Mouse (Mus musculus) megakaryocyte, embryonic 14.5 days (primary cell): ENCODE measurements around the gene Gab3. TPM values are rescaled to one million over a fixed set of nuclear protein-coding genes. Genes with fewer than 3 reads are reported as not detected.

ENCODE experiments used
- H3K27me3 ChIP-seq: replicated peaks from 2 replicates; pipeline ENCODE3; 2012; ENCODE audit warnings: inconsistent platforms
- H3K36me3 ChIP-seq: replicated peaks from 2 replicates; pipeline ENCODE3; 2012; ENCODE audit warnings: low read length, inconsistent platforms, mixed read lengths
- H3K4me1 ChIP-seq: 2 replicates; pipeline ENCODE4 v1.6.1; 2012; ENCODE audit warnings: inconsistent platforms
- H3K4me3 ChIP-seq: replicated peaks from 2 replicates; pipeline ENCODE3; 2012; ENCODE audit warnings: moderate library complexity, mild to moderate bottlenecking, inconsistent platforms
- H3K9me3 ChIP-seq: 2 replicates; pipeline ENCODE4 v1.6.1; 2012; ENCODE audit warnings: inconsistent platforms
- FLI1 ChIP-seq: IDR thresholded peaks from 2 replicates; pipeline ENCODE4 v1.6.1; 2012; ENCODE audit warnings: low read length, inconsistent platforms, mixed read lengths
- GATA1 ChIP-seq: IDR thresholded peaks from 3 replicates; pipeline ENCODE4 v1.6.1; 2012; ENCODE audit warnings: mixed read lengths, low read length, inconsistent platforms, borderline replicate concordance
- polyA plus RNA-seq: library from polyadenylated mRNA; stranded (reverse); fragments of >175 nt; gene quantifications from 2 replicates; pipeline ENCODE4 v1.2.3, GENCODE M21; 2012; ENCODE audit warnings: low replicate concordance; ENCODE audit not compliant: insufficient read depth

Gab3 gene
- 0.41 TPM in 1 of 2 replicates, not detected in the other for polyA plus RNA-seq

GRCm38 (mm10) chrX:75084774-75085508, at the start of gene Gab3:
Gab3 (minus strand) TSS chrX:75085458.
- H3K4me1 ChIP-seq: peaks cover 7% of the 10 kb centered on the region; the same call in 1 of the 2 replicates
- H3K9me3 ChIP-seq: no peaks in the 10 kb centered on the region
- no peaks in the 10 kb centered on the region for H3K36me3 ChIP-seq
- TF ChIP-seq GATA1: no peak
- no peak for TF ChIP-seq FLI1
- H3K4me3 ChIP-seq: peak within 1 kb of the TSS; percentile 95
- H3K27me3 ChIP-seq: peaks cover 5% of the 10 kb centered on the region

DNA sequence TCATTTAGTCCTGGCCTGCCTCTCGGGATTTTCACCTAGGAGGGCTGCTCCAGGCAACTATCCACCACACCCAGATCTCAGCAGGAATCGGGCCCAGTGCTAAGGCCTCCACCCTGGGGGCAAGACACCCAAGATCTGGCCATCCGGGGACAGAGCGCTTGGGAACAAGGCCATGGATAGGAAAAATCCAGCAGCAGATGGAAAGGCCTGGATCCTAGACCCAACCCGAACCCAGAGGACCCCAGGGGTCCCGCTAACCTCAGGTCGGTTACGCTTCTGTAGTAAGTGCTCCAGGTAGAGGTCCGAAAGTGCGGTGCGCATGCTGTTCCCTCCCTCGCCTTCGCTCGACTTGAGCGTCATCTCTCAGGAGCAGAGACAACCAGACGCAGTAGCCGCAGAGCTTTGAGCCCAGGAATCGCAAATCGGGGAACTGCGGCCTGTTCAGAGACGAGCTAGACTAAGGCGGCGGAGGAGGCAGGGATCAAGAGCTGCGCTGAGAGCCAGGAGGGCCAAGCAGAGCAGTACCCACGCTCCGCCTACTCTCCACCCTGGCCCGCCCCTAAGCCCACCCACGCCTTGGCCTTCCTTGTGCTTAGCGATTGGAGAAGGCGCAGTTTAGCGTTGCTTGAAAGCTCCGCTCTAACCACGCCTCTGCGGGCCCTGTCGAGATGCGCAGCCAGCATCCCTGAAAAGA, 45.4 kb upstream of the Gab3 start, which contains the start of gene Mpp1:
Gene Mpp1, minus strand, starts transcription at position 550 of the 694 bp plus-strand sequence.
- Histone ChIP-seq H3K27me3 (peaks cover 5% of the 10 kb centered on the region), H3K9me3 (no peaks in the 10 kb centered on the region), H3K4me1 (peaks cover 3% of the 10 kb centered on the region), H3K36me3 (peaks cover under 1% of the 10 kb centered on the region), H3K4me3 (peak within 1 kb of the TSS; percentile 92)
- TF ChIP-seq FLI1 (no peak), GATA1 (no peak)

GRCm38 (mm10) chrX:75129474-75129873, 44.2 kb upstream of the Gab3 start:
- Histone ChIP-seq H3K4me1 (peaks cover 3% of the 10 kb centered on the region), H3K27me3 (peaks cover 5% of the 10 kb centered on the region), H3K4me3 (peak overlapping the region; percentile 92), H3K36me3 (peaks cover 12% of the 10 kb centered on the region), H3K9me3 (no peaks in the 10 kb centered on the region)
- TF ChIP-seq GATA1 (no peak), FLI1 (no peak)

GRCm38 (mm10) chrX:75128333-75128980, 43.2 kb upstream of the Gab3 start:
- Histone ChIP-seq H3K27me3 (peaks cover 5% of the 10 kb centered on the region), H3K4me1 (peaks cover 3% of the 10 kb centered on the region), H3K4me3 (peak overlapping the region; percentile 80), H3K36me3 (peaks cover 20% of the 10 kb centered on the region), H3K9me3 (no peaks in the 10 kb centered on the region)
- TF ChIP-seq FLI1: no peak
- TF ChIP-seq GATA1: no peak

- no peak for TF ChIP-seq GATA1
- no peak overlapping the region for H3K4me3 ChIP-seq
- H3K4me1 ChIP-seq: peaks cover 3% of the 10 kb centered on the region
- H3K36me3 ChIP-seq: peaks cover 29% of the 10 kb centered on the region
- no peaks in the 10 kb centered on the region for H3K9me3 ChIP-seq
- peaks cover 5% of the 10 kb centered on the region for H3K27me3 ChIP-seq
These were observed 41.6 kb upstream of the Gab3 start for GRCm38 (mm10) chrX:75126893-75127292.

- Histone ChIP-seq H3K9me3 (no peaks in the 10 kb centered on the region), H3K4me1 (peaks cover 3% of the 10 kb centered on the region), H3K4me3 (no peak overlapping the region), H3K36me3 (peaks cover 40% of the 10 kb centered on the region), H3K27me3 (peaks cover 1% of the 10 kb centered on the region)
- no peak for TF ChIP-seq GATA1
- TF ChIP-seq FLI1: no peak
These were observed 40.3 kb upstream of the Gab3 start for GRCm38 (mm10) chrX:75125606-75126005.

- H3K4me1 ChIP-seq: no peaks in the 10 kb centered on the region
- H3K36me3 ChIP-seq: peaks cover 84% of the 10 kb centered on the region
These were observed 30.3 kb upstream of the Gab3 start for GRCm38 (mm10) chrX:75115550-75115949.

GRCm38 (mm10) chrX:75102293-75102692, 17.0 kb upstream of the Gab3 start:
- H3K36me3 ChIP-seq: peaks cover 69% of the 10 kb centered on the region
- no peaks in the 10 kb centered on the region for H3K4me1 ChIP-seq
- no peak overlapping the region for H3K4me3 ChIP-seq
- no peak for TF ChIP-seq GATA1
- no peak for TF ChIP-seq FLI1
- H3K9me3 ChIP-seq: no peaks in the 10 kb centered on the region
- peaks cover 6% of the 10 kb centered on the region for H3K27me3 ChIP-seq

More at GRCm38 (mm10) chrX:75115550-75115949, 30.3 kb upstream of the Gab3 start:
- H3K27me3 ChIP-seq: peaks cover 3% of the 10 kb centered on the region
- TF ChIP-seq GATA1 (no peak), FLI1 (no peak)
- no peak overlapping the region for H3K4me3 ChIP-seq
- no peaks in the 10 kb centered on the region for H3K9me3 ChIP-seq

DNA sequence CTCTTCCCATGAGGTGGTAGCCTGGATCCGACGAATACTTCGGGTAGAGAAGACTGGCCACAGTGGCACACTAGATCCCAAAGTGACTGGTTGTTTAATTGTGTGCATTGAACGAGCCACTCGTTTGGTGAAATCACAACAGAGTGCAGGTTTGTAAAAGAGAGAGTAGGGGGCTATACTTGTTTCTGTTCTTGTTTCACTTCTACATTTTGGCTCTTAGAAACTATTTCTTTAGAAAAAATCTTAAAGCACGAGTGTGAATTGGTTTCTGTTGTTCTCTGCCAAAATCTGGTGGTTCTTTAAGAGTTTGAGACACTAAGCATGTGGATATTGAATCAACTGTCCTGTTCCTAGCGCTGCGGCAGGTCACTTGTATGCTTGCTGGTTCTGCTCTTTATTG, 13.5 kb upstream of the Gab3 start:
- no peak overlapping the region for H3K4me3 ChIP-seq
- H3K36me3 ChIP-seq: peaks cover 38% of the 10 kb centered on the region
- H3K27me3 ChIP-seq: peaks cover 10% of the 10 kb centered on the region
- H3K4me1 ChIP-seq: no peaks in the 10 kb centered on the region
- TF ChIP-seq FLI1: no peak
- no peak for TF ChIP-seq GATA1
- H3K9me3 ChIP-seq: no peaks in the 10 kb centered on the region
